Mouse (Mus musculus) hindbrain, embryonic 15.5 days (tissue): ENCODE data around the gene Serp2. TPM values are rescaled to one million over a fixed set of nuclear protein-coding genes. Genes with fewer than 3 reads are reported as not detected.
"Not testable (repeated sequence)": the region's sequence is repeated elsewhere in the genome, so short reads cannot be mapped to it uniquely, and the experiment has no call there.

Source experiments
- ATAC-seq: fragments of 200-750 bp; cut with Nextera tagmentation; 2 replicates; pipeline ENCODE4 v1.8.0; 2017; ENCODE audit warnings: low read depth, moderate number of reproducible peaks, moderate TSS enrichment; ENCODE audit not compliant: low FRiP score
- H3K27ac ChIP-seq: fragments of 300-500 bp; sonication (generic); replicated peaks from 2 replicates; pipeline ENCODE4 v1.5.1; 2015; ENCODE audit warnings: mild to moderate bottlenecking, inconsistent platforms
- H3K27me3 ChIP-seq: fragments of 300-500 bp; sonication (generic); 2 replicates; pipeline ENCODE4 v1.6.1; 2015; ENCODE audit warnings: control low read depth, inconsistent platforms
- H3K36me3 ChIP-seq: fragments of 300-500 bp; sonication (generic); 2 replicates; pipeline ENCODE4 v1.6.1; 2015; ENCODE audit warnings: control low read depth, inconsistent platforms
- H3K4me1 ChIP-seq: fragments of 300-500 bp; sonication (generic); replicated peaks from 2 replicates; pipeline ENCODE4 v1.6.1; 2015; ENCODE audit warnings: control low read depth, inconsistent platforms
- H3K4me2 ChIP-seq: fragments of 300-500 bp; sonication (generic); 2 replicates; pipeline ENCODE4 v1.6.1; 2015; ENCODE audit warnings: moderate library complexity, mild to moderate bottlenecking, inconsistent platforms
- H3K4me3 ChIP-seq: fragments of 300-500 bp; sonication (generic); 2 replicates; pipeline ENCODE4 v1.5.1; 2015; ENCODE audit warnings: mild to moderate bottlenecking, inconsistent platforms
- H3K9ac ChIP-seq: fragments of 300-500 bp; sonication (generic); 2 replicates; pipeline ENCODE4 v1.6.1; 2015; ENCODE audit warnings: inconsistent platforms
- H3K9me3 ChIP-seq: fragments of 300-500 bp; sonication (generic); 2 replicates; pipeline ENCODE4 v1.6.1; 2016; ENCODE audit warnings: control low read depth, inconsistent platforms
- WGBS: fragments of 180-500 bp; shearing (Covaris S2); methylation state at CpG from one replicate; pipeline ENCODE4 v1.1.7; 2015; 5-methylcytosine and 5-hydroxymethylcytosine counted together
- polyA plus RNA-seq: library from polyadenylated mRNA; unstranded; fragments of >200 nt; fragmentation: Nextera tagmentation; extraction: Ambion mirVana; gene quantifications from 2 replicates; pipeline ENCODE4 v1.2.1, GENCODE M21; 2015

Serp2 gene
- polyA plus RNA-seq, 1 experiment from 2014 or later = 213 TPM

DNA sequence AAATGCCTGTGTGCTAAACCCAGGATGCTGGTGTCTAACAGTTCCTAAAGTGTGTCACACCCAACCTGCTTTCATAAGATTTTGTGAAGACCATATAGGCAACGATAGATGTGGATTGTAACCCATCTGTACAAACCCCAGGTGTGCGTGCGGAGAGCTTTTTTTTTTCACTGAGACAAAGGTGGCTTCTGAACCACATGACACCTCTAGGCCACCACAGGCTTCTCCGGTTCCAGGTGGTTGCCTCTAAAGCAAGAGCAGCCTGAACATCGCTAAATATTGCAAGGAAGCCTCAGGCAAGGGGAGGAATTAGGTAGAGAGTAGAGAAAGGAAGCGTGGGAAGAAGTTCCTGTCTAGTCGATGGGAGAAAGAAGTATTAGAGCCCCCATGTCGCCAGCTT lies 10.0 kb upstream of the Serp2 start:
- WGBS = 87% methylated on average over 8 of the region's 8 CpGs
- Histone ChIP-seq H3K4me2 (no peak overlapping the region), H3K4me1 (no peaks in the 10 kb centered on the region), H3K27ac (no peak overlapping the region), H3K4me3 (no peak overlapping the region), H3K36me3 (no peaks in the 10 kb centered on the region), H3K9me3 (no peaks in the 10 kb centered on the region), H3K9ac (no peak overlapping the region), H3K27me3 (no peaks in the 10 kb centered on the region)
- no peak for ATAC-seq

DNA sequence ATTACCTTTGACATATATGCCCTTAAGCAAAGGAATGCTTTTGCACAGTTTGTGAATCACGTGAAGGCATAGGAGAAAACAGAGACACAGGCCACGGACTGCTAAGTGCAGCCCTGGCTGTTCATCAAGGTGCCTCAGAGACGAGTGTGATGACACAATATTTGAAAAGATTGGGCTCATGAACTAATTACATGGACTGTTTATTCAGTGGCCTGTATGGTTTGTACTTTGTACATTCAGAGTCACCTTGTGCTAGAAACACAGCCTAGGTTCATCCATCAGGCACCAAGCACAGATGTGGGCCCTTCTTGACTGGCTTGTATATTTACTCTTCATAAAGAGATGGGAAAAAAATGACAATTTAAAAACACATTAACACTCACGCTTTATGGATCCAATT lies 9.5 kb upstream of the Serp2 start:
- Histone ChIP-seq H3K9ac (no peak overlapping the region), H3K27me3 (no peaks in the 10 kb centered on the region), H3K4me1 (no peaks in the 10 kb centered on the region), H3K27ac (no peak overlapping the region), H3K4me2 (no peak overlapping the region), H3K36me3 (no peaks in the 10 kb centered on the region), H3K4me3 (no peak overlapping the region), H3K9me3 (no peaks in the 10 kb centered on the region)
- WGBS = 81% methylated on average over 4 of the region's 4 CpGs
- no peak for ATAC-seq

DNA sequence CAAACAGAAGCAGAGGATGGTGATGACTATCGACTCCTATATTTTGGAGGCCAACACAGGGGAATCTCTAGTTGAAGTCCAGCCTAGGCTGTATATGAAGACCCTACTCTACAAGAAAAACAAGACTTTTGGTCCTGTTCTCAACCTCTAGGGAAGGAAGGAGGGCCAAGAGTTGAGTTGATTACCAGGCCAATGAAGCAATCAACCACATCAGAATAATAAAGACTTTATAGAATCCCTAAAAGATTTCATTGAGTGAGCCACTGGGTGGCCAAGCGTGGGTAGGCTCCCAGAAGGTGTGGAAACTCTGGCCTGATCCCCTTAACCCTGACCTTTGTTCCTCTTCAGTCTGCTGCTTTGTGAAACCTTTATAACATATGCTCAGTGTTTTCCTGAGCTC lies 2.5 kb upstream of the Serp2 start:
- Histone ChIP-seq H3K4me1 (peaks cover 24% of the 10 kb centered on the region), H3K9me3 (no peaks in the 10 kb centered on the region), H3K36me3 (no peaks in the 10 kb centered on the region), H3K27me3 (no peaks in the 10 kb centered on the region), H3K4me2 (no peak overlapping the region), H3K4me3 (no peak overlapping the region), H3K9ac (no peak overlapping the region), H3K27ac (no peak overlapping the region)
- ATAC-seq = no peak
- 95% methylated on average over 2 of the region's 2 CpGs for WGBS

DNA sequence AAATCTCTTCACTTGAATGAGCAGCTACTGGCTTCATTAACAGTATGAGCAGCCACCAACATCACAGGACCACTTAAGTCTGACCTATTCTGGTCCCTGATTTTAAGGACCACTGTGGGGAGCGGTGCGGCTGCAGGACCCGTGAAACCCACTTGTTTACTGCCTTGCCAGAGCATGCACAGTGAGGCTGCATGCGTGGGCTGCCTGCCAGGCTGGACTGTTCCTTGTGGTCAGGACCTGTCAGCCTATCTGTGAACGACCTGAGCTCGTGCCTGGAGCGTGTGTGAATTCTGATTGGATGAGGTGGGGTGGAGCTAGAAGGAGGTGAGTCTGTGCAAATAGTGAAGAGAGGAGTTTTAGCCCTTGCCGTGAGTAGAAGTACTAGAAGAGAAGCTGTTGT lies 1.5 kb upstream of the Serp2 start:
- not testable (repeated sequence) for H3K9me3 ChIP-seq, ATAC-seq, H3K4me2 ChIP-seq, H3K36me3 ChIP-seq, H3K27me3 ChIP-seq, H3K4me3 ChIP-seq, H3K27ac ChIP-seq, H3K9ac ChIP-seq
- 58% methylated on average over 8 of the region's 8 CpGs for WGBS
- H3K4me1 ChIP-seq = peaks cover 33% of the 10 kb centered on the region

DNA sequence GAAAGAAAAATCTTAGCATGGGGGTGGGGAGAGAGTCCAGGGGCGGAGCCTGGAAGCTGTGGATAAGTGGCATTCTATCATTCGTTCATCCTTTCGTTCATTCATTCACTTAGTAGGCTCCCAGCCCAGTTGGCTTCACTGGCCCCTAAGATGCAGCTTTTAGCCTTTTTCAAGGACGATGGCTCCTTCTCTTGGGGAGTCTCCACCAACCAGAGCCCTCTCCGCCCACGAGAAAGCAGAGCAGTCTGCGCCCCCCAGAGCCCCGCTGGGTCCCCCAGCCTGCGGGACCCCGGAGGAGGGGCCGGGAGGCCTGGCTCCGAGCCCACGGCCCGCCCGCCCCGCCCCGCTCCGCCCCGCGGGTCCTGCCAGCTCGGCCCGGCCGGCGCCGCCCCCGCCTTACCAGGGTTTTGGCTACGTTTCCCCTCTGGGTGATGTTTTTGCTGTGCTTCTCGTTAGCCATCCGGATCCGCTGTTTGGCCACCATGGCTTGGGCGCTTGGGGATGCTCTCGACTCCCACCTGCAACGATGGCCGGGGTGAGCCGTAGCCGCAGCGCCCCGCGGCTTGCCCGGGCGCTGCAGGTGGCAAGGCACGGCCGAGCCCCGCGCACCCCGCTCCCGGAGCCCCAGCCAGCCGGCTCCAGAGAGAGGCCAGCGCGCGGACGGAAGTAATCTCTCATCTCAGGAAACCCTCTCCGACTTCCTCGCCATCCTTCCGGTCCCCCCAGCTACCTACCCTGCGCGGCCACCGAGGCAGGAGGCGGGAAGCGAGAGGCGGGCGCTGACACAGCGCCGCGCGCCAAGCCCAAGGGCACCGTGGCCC lies 448 bp downstream of the Serp2 start:
- Histone ChIP-seq H3K27me3 (no peaks in the 10 kb centered on the region), H3K4me1 (peaks cover 34% of the 10 kb centered on the region), H3K9me3 (no peaks in the 10 kb centered on the region), H3K36me3 (no peaks in the 10 kb centered on the region), H3K4me3 (peak overlapping the region; percentile 76), H3K9ac (peak overlapping the region; percentile 87), H3K4me2 (peak overlapping the region; percentile 90), H3K27ac (peak overlapping the region; percentile 93)
- WGBS = under 1% methylated on average over 67 of the region's 67 CpGs
- peak; percentile 80 for ATAC-seq

DNA sequence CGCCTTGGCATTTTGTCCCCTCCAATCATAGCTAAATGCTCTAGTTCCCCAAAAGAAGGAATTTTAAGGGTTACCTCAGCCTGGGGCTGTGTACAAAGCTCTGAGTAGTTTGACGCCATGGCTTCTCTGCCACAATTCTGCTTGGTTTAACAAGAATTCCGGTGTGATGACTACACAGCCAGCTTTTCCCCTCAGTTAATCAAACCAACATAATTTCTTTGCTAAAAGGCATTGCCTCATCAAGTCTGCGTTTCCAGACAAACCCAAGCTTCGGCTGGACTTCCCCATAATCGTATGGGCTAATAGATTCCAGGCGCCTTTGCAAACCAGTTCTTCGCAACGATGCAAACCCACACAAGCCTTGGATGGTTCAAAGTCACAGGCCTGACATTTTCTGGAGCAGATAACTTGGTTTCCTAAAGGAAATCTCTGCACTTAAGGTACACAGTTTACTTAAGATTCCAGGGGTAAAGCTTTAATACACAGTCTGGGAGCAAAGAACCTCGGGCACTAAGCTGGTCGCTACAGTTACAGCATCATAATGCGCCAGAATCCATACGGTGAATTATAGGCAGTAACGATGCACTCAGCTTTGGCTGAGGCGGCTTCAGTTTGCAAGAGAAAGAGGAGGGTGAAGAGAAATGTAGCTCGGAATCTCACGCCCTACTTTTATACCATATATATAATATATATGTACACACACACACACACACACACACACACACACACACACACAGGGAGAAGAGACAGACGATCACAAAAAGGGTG lies 1.2 kb downstream of the Serp2 start:
- Histone ChIP-seq H3K36me3 (no peaks in the 10 kb centered on the region), H3K27ac (peak overlapping the region; percentile 93), H3K4me3 (peak overlapping the region; percentile 76), H3K4me2 (peak overlapping the region; percentile 90), H3K4me1 (peaks cover 34% of the 10 kb centered on the region), H3K9me3 (no peaks in the 10 kb centered on the region), H3K27me3 (no peaks in the 10 kb centered on the region), H3K9ac (peak overlapping the region; percentile 87)
- 45% methylated on average over 18 of the region's 18 CpGs for WGBS
- ATAC-seq = peak; percentile 33

DNA sequence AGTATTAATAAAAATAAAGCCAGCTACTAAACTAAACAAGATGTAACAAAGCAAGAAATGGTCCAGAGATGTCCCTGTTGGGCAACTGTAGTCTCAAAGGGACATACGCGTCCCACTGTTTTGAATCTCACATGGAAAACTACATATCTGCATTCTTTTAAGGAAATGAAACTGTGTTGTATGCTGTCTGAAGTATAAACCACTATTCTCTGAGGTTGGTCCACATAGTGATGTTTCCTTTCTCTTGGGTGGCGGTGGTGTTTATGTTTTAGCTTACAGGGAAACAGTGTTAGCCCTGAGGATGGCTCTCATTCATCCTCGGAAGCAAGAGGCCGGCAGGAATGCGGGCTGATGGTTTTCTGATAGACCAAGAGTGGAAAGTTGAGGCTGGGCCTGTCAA lies 12.6 kb downstream of the Serp2 start:
- H3K9me3 ChIP-seq = no peaks in the 10 kb centered on the region
- no peaks in the 10 kb centered on the region for H3K27me3 ChIP-seq
- WGBS = 92% methylated on average over 6 of the region's 6 CpGs
- peaks cover 15% of the 10 kb centered on the region for H3K36me3 ChIP-seq
- ATAC-seq = no peak
- no peaks in the 10 kb centered on the region for H3K4me1 ChIP-seq
- H3K4me3 ChIP-seq = no peak overlapping the region
- H3K9ac ChIP-seq = no peak overlapping the region
- no peak overlapping the region for H3K4me2 ChIP-seq
- H3K27ac ChIP-seq = no peak overlapping the region

DNA sequence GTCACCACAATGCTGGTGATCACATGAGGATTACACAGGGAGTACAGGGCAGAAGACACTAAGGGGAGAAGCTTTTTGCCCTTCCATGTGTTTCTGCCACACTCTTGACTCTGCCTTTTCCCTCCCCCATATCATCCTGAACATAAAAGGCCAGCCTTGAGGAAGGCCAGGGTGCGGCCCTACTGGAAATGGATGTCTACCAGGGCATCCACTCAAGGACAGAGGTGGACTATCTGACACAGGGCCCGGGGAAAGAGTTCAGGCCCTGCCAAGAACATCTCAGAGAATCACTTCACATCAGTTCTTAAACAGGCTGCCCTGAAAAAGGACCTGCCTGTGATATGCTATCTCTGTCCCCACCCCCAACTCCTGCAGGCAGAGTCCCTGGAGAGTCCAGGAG lies 15.3 kb downstream of the Serp2 start:
- Histone ChIP-seq H3K4me1 (no peaks in the 10 kb centered on the region), H3K4me3 (no peak overlapping the region), H3K36me3 (peaks cover 3% of the 10 kb centered on the region; the same call in 1 of the 2 replicates), H3K9me3 (no peaks in the 10 kb centered on the region), H3K9ac (no peak overlapping the region), H3K27ac (no peak overlapping the region), H3K27me3 (no peaks in the 10 kb centered on the region), H3K4me2 (no peak overlapping the region)
- WGBS = 73% methylated on average over 2 of the region's 2 CpGs
- ATAC-seq = no peak

DNA sequence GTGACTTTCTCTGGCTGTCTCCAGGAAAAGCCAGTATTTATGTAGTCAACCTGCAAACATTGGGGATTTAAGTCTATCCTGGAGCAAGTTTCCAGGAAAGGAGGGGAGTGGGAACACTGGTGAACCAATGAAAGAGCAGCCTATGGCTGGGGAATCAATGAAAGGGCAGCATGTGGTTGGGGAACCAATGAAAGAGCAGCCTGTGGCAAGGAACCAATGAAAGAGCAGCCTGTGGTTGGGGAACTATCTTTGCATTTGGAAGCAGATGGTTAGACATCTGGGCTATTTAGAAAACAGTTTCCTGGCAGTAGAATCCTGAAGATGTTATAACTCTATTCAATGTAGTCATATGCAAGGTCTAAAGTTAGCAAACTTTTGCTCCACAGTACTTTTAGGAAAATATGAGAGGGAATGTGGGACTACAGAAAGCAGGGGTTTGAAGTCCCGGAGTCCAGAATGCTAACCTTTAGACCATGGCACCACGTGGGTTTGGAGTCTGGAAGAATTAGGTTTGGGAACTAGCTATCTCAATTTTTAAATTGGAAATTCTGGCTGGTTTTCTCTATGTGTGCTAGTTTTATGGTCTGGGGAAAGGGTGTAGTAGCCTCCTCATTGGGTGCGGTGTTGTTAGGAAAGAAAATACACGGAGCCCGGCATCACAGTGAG lies 16.6 kb downstream of the Serp2 start:
- no peak overlapping the region for H3K9ac ChIP-seq
- H3K4me2 ChIP-seq = no peak overlapping the region
- peaks cover 3% of the 10 kb centered on the region; the same call in 1 of the 2 replicates for H3K36me3 ChIP-seq
- no peaks in the 10 kb centered on the region for H3K27me3 ChIP-seq
- ATAC-seq = no peak
- 93% methylated on average over 5 of the region's 5 CpGs for WGBS
- H3K4me3 ChIP-seq = no peak overlapping the region
- H3K27ac ChIP-seq = no peak overlapping the region
- H3K4me1 ChIP-seq = no peaks in the 10 kb centered on the region
- H3K9me3 ChIP-seq = no peaks in the 10 kb centered on the region

DNA sequence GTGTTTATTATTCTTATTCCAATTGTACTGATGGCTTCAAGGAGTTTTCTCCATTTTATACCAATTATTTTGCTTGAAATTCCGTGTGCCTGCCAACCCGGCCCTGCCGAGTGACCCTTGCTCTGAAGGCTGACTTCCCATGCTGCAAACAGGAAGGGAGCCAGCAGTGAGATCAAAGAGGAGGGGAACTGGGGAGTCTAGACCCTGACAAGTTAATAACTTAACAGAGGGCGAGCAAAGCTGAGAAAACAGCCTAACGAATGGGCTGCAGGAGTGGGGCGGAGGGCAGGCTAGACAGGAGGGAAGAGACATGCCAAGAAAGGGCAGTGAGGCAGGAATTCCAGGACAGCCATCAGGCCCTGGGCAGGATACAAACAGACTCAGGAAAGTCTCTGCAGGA lies 19.8 kb downstream of the Serp2 start:
- no peak for ATAC-seq

DNA sequence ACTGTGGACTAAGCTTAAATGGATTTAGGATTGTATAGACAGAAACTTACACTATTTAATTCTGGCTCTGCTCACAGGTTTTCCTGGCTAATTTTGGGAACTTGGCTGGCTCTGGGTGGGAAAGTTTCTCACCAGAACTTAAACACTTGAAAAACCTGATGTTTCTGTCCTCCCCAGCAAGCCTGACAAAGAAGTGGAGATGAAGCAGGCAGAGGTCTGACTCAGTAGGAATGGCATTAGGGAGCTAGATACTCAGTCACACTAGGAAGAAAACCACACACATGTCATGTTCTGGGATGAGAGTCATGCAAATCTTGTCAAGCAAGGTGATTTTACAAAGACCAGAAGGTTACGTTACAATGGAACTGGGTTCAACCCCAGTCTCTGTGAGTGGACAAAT lies 21.6 kb downstream of the Serp2 start:
- ATAC-seq = no peak
- H3K9ac ChIP-seq = no peak overlapping the region
- H3K27ac ChIP-seq = no peak overlapping the region
- H3K4me3 ChIP-seq = no peak overlapping the region
- no peak overlapping the region for H3K4me2 ChIP-seq
- H3K9me3 ChIP-seq = no peaks in the 10 kb centered on the region
- peaks cover 16% of the 10 kb centered on the region for H3K4me1 ChIP-seq
- WGBS = 100% methylated on average over 1 of the region's 1 CpGs
- no peaks in the 10 kb centered on the region for H3K27me3 ChIP-seq
- H3K36me3 ChIP-seq = peaks cover 3% of the 10 kb centered on the region; the same call in 1 of the 2 replicates

More for the DNA sequence above, 19.8 kb downstream of the Serp2 start:
- Histone ChIP-seq H3K27ac (0 out of 2 replicates have a peak overlapping the region, but pooled peaks have one; percentile 22), H3K9ac (no peak overlapping the region), H3K9me3 (no peaks in the 10 kb centered on the region), H3K4me1 (peaks cover 16% of the 10 kb centered on the region), H3K27me3 (no peaks in the 10 kb centered on the region), H3K4me2 (no peak overlapping the region), H3K4me3 (no peak overlapping the region), H3K36me3 (peaks cover 3% of the 10 kb centered on the region; the same call in 1 of the 2 replicates)
- WGBS = 45% methylated on average over 6 of the region's 6 CpGs
